Mouse (Mus musculus): ENCODE measurements around the gene Unc13a. TPM values are rescaled to one million over a fixed set of nuclear protein-coding genes. Genes with fewer than 3 reads are reported as not detected.

Unc13a gene
- polyA plus RNA-seq, 1 experiment from 2014 or later = 0.49 TPM

GRCm38 (mm10) chr8:71619786-71620185 lies 51.8 kb downstream of the Unc13a start:
- H3K27me3 ChIP-seq = no peaks in the 10 kb centered on the region
- no peak for ATAC-seq (replicated peaks; ENCODE audit: insufficient number of reproducible peaks, insufficient read depth, low FRiP score, low read depth)
- 91% methylated on average over 2 of the region's 2 CpGs for WGBS
- H3K36me3 ChIP-seq = peaks cover 94% of the 10 kb centered on the region
- no peak overlapping the region for H3K27ac ChIP-seq
- no peak overlapping the region for H3K9ac ChIP-seq
- H3K4me3 ChIP-seq = no peak overlapping the region
- H3K9me3 ChIP-seq (replicated peaks) = peaks cover 23% of the 10 kb centered on the region
- no peak overlapping the region for H3K4me2 ChIP-seq
- H3K4me1 ChIP-seq (replicated peaks) = no peaks in the 10 kb centered on the region

GRCm38 (mm10) chr8:71613418-71613817 lies 58.1 kb downstream of the Unc13a start:
- H3K9me3 ChIP-seq (replicated peaks) = no peaks in the 10 kb centered on the region
- H3K9ac ChIP-seq = no peak overlapping the region
- ATAC-seq (replicated peaks; ENCODE audit: insufficient number of reproducible peaks, insufficient read depth, low FRiP score, low read depth) = no peak
- H3K4me1 ChIP-seq (replicated peaks) = peaks cover 23% of the 10 kb centered on the region
- H3K4me2 ChIP-seq = no peak overlapping the region
- no peaks in the 10 kb centered on the region for H3K27me3 ChIP-seq
- no peak overlapping the region for H3K27ac ChIP-seq
- WGBS = 50% methylated on average over 4 of the region's 4 CpGs
- peaks cover 42% of the 10 kb centered on the region for H3K36me3 ChIP-seq
- H3K4me3 ChIP-seq = no peak overlapping the region

- peaks cover 23% of the 10 kb centered on the region for H3K4me1 ChIP-seq (replicated peaks)
- no peaks in the 10 kb centered on the region for H3K27me3 ChIP-seq
- no peaks in the 10 kb centered on the region for H3K9me3 ChIP-seq (replicated peaks)
- no peak for ATAC-seq (replicated peaks; ENCODE audit: insufficient number of reproducible peaks, insufficient read depth, low FRiP score, low read depth)
- H3K4me2 ChIP-seq = peak overlapping the region; percentile 70
- 36% methylated on average over 5 of the region's 5 CpGs for WGBS
- H3K4me3 ChIP-seq = peak overlapping the region; percentile 74
- H3K36me3 ChIP-seq = peaks cover 29% of the 10 kb centered on the region
- peak overlapping the region; percentile 82 for H3K9ac ChIP-seq
- no peak overlapping the region for H3K27ac ChIP-seq
These were observed 59.4 kb downstream of the Unc13a start for GRCm38 (mm10) chr8:71612141-71612540.

- peak within 1 kb of the TSS; percentile 70 for H3K4me2 ChIP-seq
These were observed 60.5 kb downstream of the Unc13a start, which contains the start of gene Colgalt1 for GRCm38 (mm10) chr8:71610822-71611651. TSS of gene Colgalt1 (plus strand) at chr8:71610998.

GRCm38 (mm10) chr8:71604021-71604420 lies 67.5 kb downstream of the Unc13a start:
- 68% methylated on average over 7 of the region's 7 CpGs for WGBS
- Histone ChIP-seq H3K4me2 (no peak overlapping the region), H3K27ac (no peak overlapping the region), H3K36me3 (0 out of 2 replicates have a peak, but pooled peaks cover 5% of the 10 kb centered on the region), H3K27me3 (peaks cover 47% of the 10 kb centered on the region), H3K9me3 (replicated peaks) (no peaks in the 10 kb centered on the region), H3K9ac (no peak overlapping the region), H3K4me3 (no peak overlapping the region), H3K4me1 (replicated peaks) (peaks cover 17% of the 10 kb centered on the region)
- ATAC-seq (replicated peaks; ENCODE audit: insufficient number of reproducible peaks, insufficient read depth, low FRiP score, low read depth) = no peak

More at GRCm38 (mm10) chr8:71610822-71611651, 60.5 kb downstream of the Unc13a start, which contains the start of gene Colgalt1:
- Histone ChIP-seq H3K36me3 (peaks cover 20% of the 10 kb centered on the region), H3K4me3 (peak within 1 kb of the TSS; percentile 74), H3K27ac (peak within 1 kb of the TSS; percentile 77), H3K27me3 (no peaks in the 10 kb centered on the region), H3K4me1 (replicated peaks) (peaks cover 23% of the 10 kb centered on the region), H3K9me3 (replicated peaks) (no peaks in the 10 kb centered on the region), H3K9ac (peak within 1 kb of the TSS; percentile 82)
- WGBS = under 1% methylated on average over 81 of the region's 82 CpGs
- ATAC-seq (replicated peaks; ENCODE audit: insufficient number of reproducible peaks, insufficient read depth, low FRiP score, low read depth) = peak; percentile 100

- WGBS = 3% methylated on average over 32 of the region's 32 CpGs
- Histone ChIP-seq H3K27ac (no peak overlapping the region), H3K9ac (peak overlapping the region; percentile 15; the same call in 1 of the 2 replicates)
These were observed 68.8 kb downstream of the Unc13a start for GRCm38 (mm10) chr8:71602666-71603334.

GRCm38 (mm10) chr8:71601939-71602665 lies 69.5 kb downstream of the Unc13a start:
- Histone ChIP-seq H3K4me1 (replicated peaks) (peaks cover 17% of the 10 kb centered on the region), H3K27ac (no peak overlapping the region), H3K9ac (peak overlapping the region; percentile 25), H3K4me2 (peak overlapping the region; percentile 70), H3K27me3 (peaks cover 47% of the 10 kb centered on the region), H3K4me3 (peak overlapping the region; percentile 43), H3K9me3 (replicated peaks) (no peaks in the 10 kb centered on the region), H3K36me3 (0 out of 2 replicates have a peak, but pooled peaks cover 5% of the 10 kb centered on the region)
- peak; percentile 7; the same call in 1 of the 2 replicates for ATAC-seq (replicated peaks; ENCODE audit: insufficient number of reproducible peaks, insufficient read depth, low FRiP score, low read depth)
- 3% methylated on average over 62 of the region's 65 CpGs for WGBS

More at GRCm38 (mm10) chr8:71602666-71603334, 68.8 kb downstream of the Unc13a start:
- ATAC-seq (replicated peaks; ENCODE audit: insufficient number of reproducible peaks, insufficient read depth, low FRiP score, low read depth) = peak; percentile 74
- peaks cover 47% of the 10 kb centered on the region for H3K27me3 ChIP-seq
- H3K9me3 ChIP-seq (replicated peaks) = no peaks in the 10 kb centered on the region
- peaks cover 17% of the 10 kb centered on the region for H3K4me1 ChIP-seq (replicated peaks)
- H3K36me3 ChIP-seq = 0 out of 2 replicates have a peak, but pooled peaks cover 5% of the 10 kb centered on the region
- H3K4me3 ChIP-seq = peak overlapping the region; percentile 43
- H3K4me2 ChIP-seq = peak overlapping the region; percentile 70

GRCm38 (mm10) chr8:71598841-71599240 lies 72.7 kb downstream of the Unc13a start:
- ATAC-seq (replicated peaks; ENCODE audit: insufficient number of reproducible peaks, insufficient read depth, low FRiP score, low read depth) = no peak
- 89% methylated on average over 5 of the region's 5 CpGs for WGBS
- Histone ChIP-seq H3K4me1 (replicated peaks) (peaks cover 29% of the 10 kb centered on the region), H3K9me3 (replicated peaks) (no peaks in the 10 kb centered on the region), H3K27me3 (peaks cover 40% of the 10 kb centered on the region), H3K4me2 (no peak overlapping the region), H3K4me3 (no peak overlapping the region), H3K27ac (no peak overlapping the region), H3K9ac (no peak overlapping the region), H3K36me3 (0 out of 2 replicates have a peak, but pooled peaks cover 5% of the 10 kb centered on the region)

GRCm38 (mm10) chr8:71598375-71598774 lies 73.2 kb downstream of the Unc13a start:
- Histone ChIP-seq H3K4me2 (no peak overlapping the region), H3K4me1 (replicated peaks) (peaks cover 32% of the 10 kb centered on the region), H3K4me3 (no peak overlapping the region), H3K9me3 (replicated peaks) (no peaks in the 10 kb centered on the region), H3K36me3 (0 out of 2 replicates have a peak, but pooled peaks cover 5% of the 10 kb centered on the region), H3K27me3 (peaks cover 35% of the 10 kb centered on the region), H3K27ac (no peak overlapping the region), H3K9ac (no peak overlapping the region)
- ATAC-seq (replicated peaks; ENCODE audit: insufficient number of reproducible peaks, insufficient read depth, low FRiP score, low read depth) = no peak

- ATAC-seq (replicated peaks; ENCODE audit: insufficient number of reproducible peaks, insufficient read depth, low FRiP score, low read depth) = no peak
- Histone ChIP-seq H3K36me3 (0 out of 2 replicates have a peak, but pooled peaks cover 5% of the 10 kb centered on the region), H3K4me2 (no peak within 1 kb of the TSS), H3K4me1 (replicated peaks) (peaks cover 32% of the 10 kb centered on the region), H3K27ac (no peak within 1 kb of the TSS), H3K4me3 (no peak within 1 kb of the TSS), H3K9ac (no peak within 1 kb of the TSS), H3K27me3 (peaks cover 26% of the 10 kb centered on the region), H3K9me3 (replicated peaks) (no peaks in the 10 kb centered on the region)
- WGBS = 82% methylated on average over 3 of the region's 3 CpGs
These were observed 74.1 kb downstream of the Unc13a start, which contains the start of gene Fam129c for GRCm38 (mm10) chr8:71597451-71597850. TSS of gene Fam129c (plus strand) at chr8:71597648.

Measured in heart, embryonic 15.5 days (tissue).